Mouse (Mus musculus) midbrain, embryonic 14.5 days (tissue): Measurements from ENCODE around the gene Pou5f2. TPM values are rescaled to one million over a fixed set of nuclear protein-coding genes. Genes with fewer than 3 reads are reported as not detected.

Experiments used
- ATAC-seq: fragments of 200-750 bp; cut with Nextera tagmentation; 2 replicates; pipeline ENCODE4 v1.8.0; 2017; ENCODE audit warnings: moderate number of reproducible peaks, moderate library complexity; ENCODE audit not compliant: low FRiP score, low TSS enrichment
- DNase-seq: peaks from one replicate; pipeline ENCODE4 v3.0.0-alpha.2; 2015
- H3K27ac ChIP-seq: fragments of 300-500 bp; sonication (generic); replicated peaks from 2 replicates; pipeline ENCODE4 v1.5.1; 2014; ENCODE audit warnings: mild to moderate bottlenecking, low read depth, low read length, moderate library complexity
- H3K27me3 ChIP-seq: fragments of 300-500 bp; sonication (generic); 2 replicates; pipeline ENCODE4 v1.6.1; 2014; ENCODE audit warnings: low read length, control low read depth, mixed read lengths; ENCODE audit not compliant: control insufficient read depth, insufficient read depth
- H3K36me3 ChIP-seq: fragments of 300-500 bp; sonication (generic); 2 replicates; pipeline ENCODE4 v1.6.1; 2014; ENCODE audit warnings: low read length, control low read depth; ENCODE audit not compliant: control insufficient read depth, insufficient read depth
- H3K4me1 ChIP-seq: fragments of 300-500 bp; sonication (generic); 2 replicates; pipeline ENCODE4 v1.6.1; 2014; ENCODE audit warnings: mild to moderate bottlenecking, antibody characterized with exemption, low read length, control low read depth; ENCODE audit not compliant: control insufficient read depth, insufficient read depth
- H3K4me2 ChIP-seq: fragments of 300-500 bp; sonication (generic); 2 replicates; pipeline ENCODE4 v1.6.1; 2014; ENCODE audit warnings: mild to moderate bottlenecking, low read length, moderate library complexity
- H3K4me3 ChIP-seq: fragments of 300-500 bp; sonication (generic); replicated peaks from 2 replicates; pipeline ENCODE4 v1.5.1; 2014; ENCODE audit warnings: low read depth, low read length
- H3K9ac ChIP-seq: fragments of 300-500 bp; sonication (generic); replicated peaks from 2 replicates; pipeline ENCODE4 v1.6.1; 2014; ENCODE audit warnings: mild to moderate bottlenecking, low read length, moderate library complexity
- H3K9me3 ChIP-seq: fragments of 300-500 bp; sonication (generic); 2 replicates; pipeline ENCODE4 v1.6.1; 2016; ENCODE audit warnings: low read length, control low read depth, mixed read lengths; ENCODE audit not compliant: control insufficient read depth
- WGBS: fragments of 180-500 bp; shearing (Covaris S2); extraction: QIAGEN DNeasy Blood & Tissue Kit; methylation state at CpG from one replicate; pipeline ENCODE4 v1.1.7; 2014; 5-methylcytosine and 5-hydroxymethylcytosine counted together
- polyA plus RNA-seq: library from polyadenylated mRNA; unstranded; fragments of >200 nt; fragmentation: Nextera tagmentation; extraction: Ambion mirVana; gene quantifications from 2 replicates; pipeline ENCODE4 v1.2.1, GENCODE M21; 2014

The Pou5f2 gene
- 0.62 and 0.86 TPM in 2 replicates for polyA plus RNA-seq

DNA sequence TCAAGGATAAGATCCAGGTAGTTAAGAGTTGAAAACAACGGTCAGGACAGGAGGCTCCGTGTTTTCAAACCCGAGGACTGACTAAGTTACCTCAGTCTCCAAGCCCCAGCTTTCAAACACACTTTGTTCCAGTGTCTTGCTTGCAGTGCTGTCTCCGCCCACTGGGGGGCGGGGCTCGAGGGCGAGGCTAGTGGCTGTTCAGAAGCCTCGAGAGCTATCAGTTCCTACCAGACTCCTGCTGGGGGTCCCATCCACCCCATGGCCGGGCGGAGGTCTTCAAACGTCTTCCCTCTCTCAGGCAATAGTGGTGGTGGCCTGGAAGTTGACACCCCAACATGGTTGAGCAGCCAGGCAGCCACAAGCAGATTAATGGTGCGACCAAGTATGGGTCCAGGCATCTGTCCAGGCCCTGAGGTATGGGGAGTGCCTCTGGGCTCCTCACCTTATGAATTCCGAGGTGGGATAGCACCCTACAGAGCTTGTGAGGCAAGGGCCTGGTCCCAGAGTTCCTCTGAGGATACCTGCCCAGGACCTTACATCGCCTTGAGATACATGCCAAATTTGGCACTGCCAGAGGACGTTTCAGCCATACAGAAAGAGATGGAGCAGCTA lies at the start of gene Pou5f2:
TSS of gene Pou5f2 (plus strand) at position 220 of the 612 bp plus-strand sequence.
- Histone ChIP-seq H3K4me2 (no peak within 1 kb of the TSS), H3K27me3 (no peaks in the 10 kb centered on the region), H3K27ac (no peak within 1 kb of the TSS), H3K9ac (no peak within 1 kb of the TSS), H3K4me3 (no peak within 1 kb of the TSS), H3K9me3 (no peaks in the 10 kb centered on the region), H3K4me1 (no peaks in the 10 kb centered on the region), H3K36me3 (no peaks in the 10 kb centered on the region)
- 60% methylated on average over 15 of the region's 15 CpGs for WGBS
- 0 out of 2 replicates have a peak, but pooled peaks have one; percentile 25 for ATAC-seq
- DNase-seq: no peak

DNA sequence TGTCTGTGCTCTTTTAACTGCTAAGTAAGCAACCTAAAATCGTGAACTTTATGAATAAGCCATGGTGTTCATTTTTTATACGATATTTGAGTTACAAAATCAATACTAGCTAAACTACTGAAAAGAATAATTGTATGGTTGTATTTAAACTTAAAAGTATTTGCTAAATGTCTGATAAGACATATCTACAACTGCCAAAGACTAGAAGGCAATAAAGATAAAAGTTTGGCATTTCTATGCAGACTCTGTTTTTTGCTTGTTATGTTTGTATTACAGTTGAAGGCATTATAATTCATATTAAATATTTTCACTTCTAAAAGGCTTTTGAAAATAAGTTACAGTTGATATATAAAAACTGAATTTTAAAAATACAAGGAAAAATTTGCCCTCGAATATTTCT lies 48.5 kb upstream of the Pou5f2 start:
- Histone ChIP-seq H3K27ac (no peak overlapping the region), H3K4me2 (no peak overlapping the region), H3K36me3 (no peaks in the 10 kb centered on the region), H3K4me1 (no peaks in the 10 kb centered on the region), H3K27me3 (no peaks in the 10 kb centered on the region), H3K9ac (no peak overlapping the region), H3K9me3 (no peaks in the 10 kb centered on the region), H3K4me3 (no peak overlapping the region)
- 84% methylated on average over 3 of the region's 3 CpGs for WGBS
- no peak for DNase-seq
- ATAC-seq: no peak

DNA sequence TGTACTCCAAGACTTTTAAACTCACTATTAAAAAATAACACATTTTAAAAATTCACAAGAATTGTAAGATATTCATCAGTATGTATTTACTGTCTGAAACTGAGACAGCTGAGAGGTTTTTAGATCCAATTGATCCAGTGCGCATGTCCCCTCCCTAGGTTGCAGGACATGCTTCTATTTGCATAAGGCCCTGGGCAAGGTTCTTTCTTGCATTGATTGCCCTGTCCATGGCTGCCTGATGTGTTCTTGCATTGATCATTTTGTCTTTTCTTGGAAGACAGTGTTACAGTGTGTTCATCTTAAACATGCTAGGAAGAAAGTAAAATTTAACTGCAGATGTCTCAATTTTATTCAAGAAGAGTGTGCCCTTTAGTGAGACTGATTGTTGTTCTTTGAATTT lies 47.6 kb upstream of the Pou5f2 start:
- no peaks in the 10 kb centered on the region for H3K9me3 ChIP-seq
- no peak overlapping the region for H3K4me3 ChIP-seq
- no peaks in the 10 kb centered on the region for H3K36me3 ChIP-seq
- DNase-seq (peak; percentile 54), ATAC-seq (no peak)
- H3K27me3 ChIP-seq: no peaks in the 10 kb centered on the region
- 33% methylated on average over 1 of the region's 1 CpGs for WGBS
- no peaks in the 10 kb centered on the region for H3K4me1 ChIP-seq
- H3K4me2 ChIP-seq: no peak overlapping the region
- H3K27ac ChIP-seq: no peak overlapping the region
- no peak overlapping the region for H3K9ac ChIP-seq

DNA sequence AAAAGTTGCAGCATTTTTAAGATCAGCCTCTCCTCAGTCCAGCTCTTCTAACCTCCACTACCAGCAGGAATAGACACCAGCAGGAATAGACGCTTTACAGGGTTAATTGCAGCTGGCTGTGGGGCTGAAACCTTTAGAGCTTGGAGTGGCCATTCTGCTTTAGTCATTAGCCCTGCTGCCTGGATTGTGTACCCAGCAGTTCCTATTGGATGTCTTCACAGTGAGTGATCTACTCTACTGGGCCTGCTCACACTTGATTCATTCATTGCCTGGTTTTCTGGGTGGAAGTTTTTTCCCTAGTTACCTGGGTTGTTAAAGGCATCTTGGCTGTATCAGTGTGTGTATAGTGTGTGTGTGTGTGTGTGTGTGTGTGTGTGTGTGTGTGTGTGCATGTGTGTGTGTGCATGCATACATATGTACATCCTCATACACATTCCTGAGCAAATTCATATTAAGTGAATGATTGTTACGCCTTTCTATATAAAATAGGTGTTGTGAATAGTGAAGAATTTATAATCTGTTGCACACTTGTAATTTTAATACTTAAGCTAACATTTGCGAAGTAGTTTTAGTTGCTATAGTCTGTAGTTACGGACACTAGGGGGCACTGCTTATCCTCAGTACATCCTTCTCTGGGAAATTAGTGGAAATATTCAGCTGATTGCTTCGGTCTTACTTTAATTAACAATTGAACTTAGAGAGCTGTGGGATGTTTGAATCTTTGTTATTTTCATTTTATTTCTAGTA lies 42.4 kb upstream of the Pou5f2 start:
- no peaks in the 10 kb centered on the region for H3K36me3 ChIP-seq
- no peak overlapping the region for H3K9ac ChIP-seq
- DNase-seq: peak; percentile 83
- no peaks in the 10 kb centered on the region for H3K27me3 ChIP-seq
- 24% methylated on average over 5 of the region's 5 CpGs for WGBS
- H3K27ac ChIP-seq: no peak overlapping the region
- no peak overlapping the region for H3K4me2 ChIP-seq
- no peak overlapping the region for H3K4me3 ChIP-seq
- no peak for ATAC-seq
- H3K4me1 ChIP-seq: no peaks in the 10 kb centered on the region; the same call in 1 of the 2 replicates
- H3K9me3 ChIP-seq: no peaks in the 10 kb centered on the region

DNA sequence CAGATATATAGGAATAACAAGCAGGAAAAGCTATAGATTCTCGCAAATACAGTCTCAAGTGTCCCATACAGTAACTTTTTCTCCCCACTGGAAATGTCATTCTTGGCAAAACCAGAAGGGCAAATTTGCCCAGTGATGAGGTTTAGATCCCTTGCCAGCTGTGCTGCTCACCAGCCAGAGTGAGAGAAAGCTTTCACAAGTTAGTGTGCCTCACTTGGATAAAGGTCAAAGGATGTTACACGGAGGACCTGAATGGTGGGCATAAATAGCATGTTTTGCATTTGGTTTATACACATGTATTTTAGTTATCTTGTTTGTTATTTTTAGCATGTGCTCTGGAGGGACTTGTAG lies 41.9 kb upstream of the Pou5f2 start:
- no peak for DNase-seq

DNA sequence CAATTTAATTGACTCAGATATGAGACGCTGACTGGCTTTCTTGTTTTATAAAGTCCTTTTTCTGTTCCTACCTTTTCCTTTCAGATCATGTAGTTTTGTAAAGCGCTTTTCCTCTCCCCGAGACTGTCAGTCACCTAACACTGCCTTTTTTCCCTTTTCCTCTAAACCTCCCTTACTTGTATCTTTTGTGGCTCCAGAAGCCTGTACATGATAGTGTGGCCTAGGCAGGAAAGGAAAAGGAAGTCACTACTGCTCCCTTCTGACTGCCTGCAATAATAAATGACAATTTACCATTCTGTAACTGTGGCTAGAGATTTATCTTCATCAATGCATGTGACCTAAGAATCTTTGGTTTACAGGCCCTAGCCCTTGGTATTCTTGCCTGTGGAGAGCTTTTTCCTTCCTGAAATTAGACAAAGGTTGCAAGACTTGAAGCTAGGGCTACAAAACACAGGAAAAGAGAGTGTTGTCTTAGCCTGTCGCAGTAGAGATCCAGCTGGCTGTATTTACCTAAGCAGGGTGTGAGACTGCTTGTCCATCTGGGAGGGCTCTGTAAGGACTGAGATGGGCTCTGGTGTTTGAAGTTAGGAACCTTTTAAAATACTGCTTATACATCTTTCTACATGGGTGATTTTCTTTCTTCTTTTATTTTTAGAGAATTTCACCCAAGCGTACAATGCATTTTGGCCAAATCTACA lies 33.4 kb upstream of the Pou5f2 start:
- Histone ChIP-seq H3K27me3 (no peaks in the 10 kb centered on the region), H3K4me2 (no peak overlapping the region), H3K9me3 (no peaks in the 10 kb centered on the region), H3K9ac (no peak overlapping the region), H3K4me1 (no peaks in the 10 kb centered on the region), H3K36me3 (no peaks in the 10 kb centered on the region), H3K4me3 (no peak overlapping the region), H3K27ac (no peak overlapping the region)
- no peak for DNase-seq
- no peak for ATAC-seq
- 80% methylated on average over 5 of the region's 5 CpGs for WGBS

More for the DNA sequence above, 41.9 kb upstream of the Pou5f2 start:
- ATAC-seq: no peak
- no peaks in the 10 kb centered on the region; the same call in 1 of the 2 replicates for H3K4me1 ChIP-seq
- H3K36me3 ChIP-seq: no peaks in the 10 kb centered on the region
- no peak overlapping the region for H3K4me2 ChIP-seq
- no peak overlapping the region for H3K4me3 ChIP-seq
- no peaks in the 10 kb centered on the region for H3K9me3 ChIP-seq
- WGBS: 75% methylated on average over 2 of the region's 2 CpGs
- H3K27ac ChIP-seq: no peak overlapping the region
- no peak overlapping the region for H3K9ac ChIP-seq
- no peaks in the 10 kb centered on the region for H3K27me3 ChIP-seq

DNA sequence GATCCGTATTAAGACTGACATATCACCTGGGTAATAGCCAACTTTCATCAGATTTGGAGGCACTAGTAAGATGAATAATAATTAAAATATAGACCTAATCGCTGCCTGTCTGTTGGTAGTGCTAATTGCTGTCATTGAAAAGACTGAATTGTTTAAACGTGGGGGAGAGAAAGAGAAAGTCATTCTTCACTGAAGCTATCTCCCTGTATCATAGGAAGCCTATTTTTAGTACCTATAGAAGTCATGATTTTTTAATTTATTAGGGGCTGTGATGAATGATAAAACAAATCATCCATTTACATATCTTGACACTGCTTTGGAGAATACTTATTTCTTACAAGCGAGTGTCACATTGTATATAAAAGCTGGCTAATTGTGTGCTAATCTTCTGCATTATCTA lies 20.1 kb upstream of the Pou5f2 start:
- no peak overlapping the region for H3K9ac ChIP-seq
- no peak for DNase-seq
- H3K27ac ChIP-seq: no peak overlapping the region
- 34% methylated on average over 4 of the region's 4 CpGs for WGBS
- peaks cover 12% of the 10 kb centered on the region for H3K4me1 ChIP-seq
- no peaks in the 10 kb centered on the region for H3K27me3 ChIP-seq
- no peak overlapping the region for H3K4me2 ChIP-seq
- H3K9me3 ChIP-seq: no peaks in the 10 kb centered on the region
- no peak for ATAC-seq
- no peaks in the 10 kb centered on the region for H3K36me3 ChIP-seq
- no peak overlapping the region for H3K4me3 ChIP-seq

DNA sequence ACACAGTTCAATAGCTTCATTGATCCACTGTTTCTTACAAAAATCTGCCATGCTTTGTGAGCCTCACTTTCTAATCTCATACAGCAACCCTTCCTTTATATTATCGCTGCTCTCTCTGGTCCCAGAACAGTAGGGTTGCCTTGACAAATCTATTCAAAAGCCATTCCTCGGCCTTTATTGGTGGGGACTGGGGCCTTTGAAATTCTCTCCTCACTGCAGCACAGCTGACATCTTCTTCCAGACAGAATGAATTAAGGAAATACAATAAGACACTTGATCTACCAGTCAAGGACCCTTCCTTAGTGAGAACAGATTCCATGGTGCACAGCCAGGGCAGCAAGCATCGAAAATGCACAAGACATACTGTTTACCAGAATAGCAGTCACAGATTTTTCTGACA lies 19.4 kb upstream of the Pou5f2 start:
- ATAC-seq (peak; percentile 87), DNase-seq (peak; percentile 74)
- Histone ChIP-seq H3K4me3 (no peak overlapping the region), H3K36me3 (no peaks in the 10 kb centered on the region), H3K27ac (peak overlapping the region; percentile 5; the same call in 1 of the 2 replicates), H3K27me3 (no peaks in the 10 kb centered on the region), H3K9ac (no peak overlapping the region), H3K4me1 (peaks cover 12% of the 10 kb centered on the region), H3K4me2 (no peak overlapping the region), H3K9me3 (no peaks in the 10 kb centered on the region)
- 2% methylated on average over 3 of the region's 3 CpGs for WGBS
